Mouse (Mus musculus) hindbrain, embryonic 16.5 days (tissue): ENCODE results near the gene Ciart. TPM values are rescaled to one million over a fixed set of nuclear protein-coding genes. Genes with fewer than 3 reads are reported as not detected.

ENCODE experiments used
- ATAC-seq: fragments of 200-750 bp; cut with Nextera tagmentation; 2 replicates; pipeline ENCODE4 v1.8.0; 2017; ENCODE audit warnings: moderate TSS enrichment, moderate library complexity
- H3K27ac ChIP-seq: fragments of 300-500 bp; sonication (generic); 2 replicates; pipeline ENCODE4 v1.5.1; 2014; ENCODE audit warnings: low read depth, mild to moderate bottlenecking, control low read depth, low read length, moderate library complexity
- H3K27me3 ChIP-seq: fragments of 300-500 bp; sonication (generic); replicated peaks from 2 replicates; pipeline ENCODE4 v1.6.1; 2014; ENCODE audit warnings: low read length; ENCODE audit not compliant: control insufficient read depth, insufficient read depth
- H3K36me3 ChIP-seq: fragments of 300-500 bp; sonication (generic); 2 replicates; pipeline ENCODE4 v1.6.1; 2014; ENCODE audit warnings: mild to moderate bottlenecking, low read length, moderate library complexity, mixed read lengths; ENCODE audit not compliant: control insufficient read depth, insufficient read depth
- H3K4me1 ChIP-seq: fragments of 300-500 bp; sonication (generic); 2 replicates; pipeline ENCODE4 v1.6.1; 2014; ENCODE audit warnings: low read depth, low read length; ENCODE audit not compliant: control insufficient read depth, insufficient read depth
- H3K4me2 ChIP-seq: fragments of 300-500 bp; sonication (generic); 2 replicates; pipeline ENCODE4 v1.6.1; 2014; ENCODE audit warnings: mild to moderate bottlenecking, low read length, control low read depth, moderate library complexity
- H3K4me3 ChIP-seq: fragments of 300-500 bp; sonication (generic); 2 replicates; pipeline ENCODE4 v1.5.1; 2014; ENCODE audit warnings: mild to moderate bottlenecking, low read length, control low read depth, moderate library complexity
- H3K9ac ChIP-seq: fragments of 300-500 bp; sonication (generic); 2 replicates; pipeline ENCODE4 v1.6.1; 2014; ENCODE audit warnings: low read depth, mild to moderate bottlenecking, control low read depth, low read length, moderate library complexity
- H3K9me3 ChIP-seq: fragments of 300-500 bp; sonication (generic); 2 replicates; pipeline ENCODE4 v1.6.1; 2014; ENCODE audit warnings: mild to moderate bottlenecking, low read length, moderate library complexity; ENCODE audit not compliant: control insufficient read depth
- WGBS: fragments of 180-500 bp; shearing (Covaris S2); extraction: QIAGEN DNeasy Blood & Tissue Kit; methylation state at CpG from one replicate; pipeline ENCODE4 v1.1.7; 2014; 5-methylcytosine and 5-hydroxymethylcytosine counted together
- polyA plus RNA-seq: library from polyadenylated mRNA; unstranded; fragments of >200 nt; fragmentation: Nextera tagmentation; extraction: Ambion mirVana; gene quantifications from 2 replicates; pipeline ENCODE4 v1.2.1, GENCODE M21; 2015

The Ciart gene
- polyA plus RNA-seq, 1 experiment from 2014 or later = 6.1 TPM

GRCm38 (mm10) chr3:95872048-95872447 lies 10.0 kb downstream of the Ciart start:
- peak overlapping the region; percentile 24; the same call in 1 of the 2 replicates for H3K9ac ChIP-seq
- no peaks in the 10 kb centered on the region for H3K27me3 ChIP-seq
- no peak overlapping the region for H3K27ac ChIP-seq
- ATAC-seq = no peak
- H3K4me1 ChIP-seq = peaks cover 12% of the 10 kb centered on the region
- no peaks in the 10 kb centered on the region for H3K9me3 ChIP-seq
- peak overlapping the region; percentile 66 for H3K4me3 ChIP-seq
- H3K4me2 ChIP-seq = peak overlapping the region; percentile 79
- H3K36me3 ChIP-seq = 0 out of 2 replicates have a peak, but pooled peaks cover 3% of the 10 kb centered on the region
- WGBS = 75% methylated on average over 7 of the region's 7 CpGs

- H3K4me1 ChIP-seq = peaks cover 12% of the 10 kb centered on the region
- H3K27me3 ChIP-seq = no peaks in the 10 kb centered on the region
- H3K36me3 ChIP-seq = 0 out of 2 replicates have a peak, but pooled peaks cover 3% of the 10 kb centered on the region
- peak within 1 kb of the TSS; percentile 79 for H3K4me2 ChIP-seq
- peak; percentile 97 for ATAC-seq
- H3K9ac ChIP-seq = peak within 1 kb of the TSS; percentile 75
- peak within 1 kb of the TSS; percentile 66 for H3K4me3 ChIP-seq
- peak within 1 kb of the TSS; percentile 29 for H3K27ac ChIP-seq
- H3K9me3 ChIP-seq = no peaks in the 10 kb centered on the region
- under 1% methylated on average over 33 of the region's 33 CpGs for WGBS
These were observed 10.6 kb downstream of the Ciart start, which contains the start of gene Mrps21 for GRCm38 (mm10) chr3:95871392-95871867. TSS of gene Mrps21 (minus strand) at chr3:95871519.

- H3K27me3 ChIP-seq = no peaks in the 10 kb centered on the region
- peaks cover 12% of the 10 kb centered on the region for H3K4me1 ChIP-seq
- H3K9ac ChIP-seq = peak overlapping the region; percentile 75
- H3K27ac ChIP-seq = peak overlapping the region; percentile 29
- H3K4me2 ChIP-seq = peak overlapping the region; percentile 79
- H3K36me3 ChIP-seq = 0 out of 2 replicates have a peak, but pooled peaks cover 3% of the 10 kb centered on the region
- WGBS = 8% methylated on average over 15 of the region's 15 CpGs
- ATAC-seq = peak; percentile 59
- H3K9me3 ChIP-seq = no peaks in the 10 kb centered on the region
- H3K4me3 ChIP-seq = peak overlapping the region; percentile 66
These were observed 11.1 kb downstream of the Ciart start for GRCm38 (mm10) chr3:95870976-95871375.

- Histone ChIP-seq H3K9ac (no peak overlapping the region), H3K4me2 (no peak overlapping the region), H3K4me1 (peaks cover 10% of the 10 kb centered on the region), H3K27ac (no peak overlapping the region), H3K9me3 (no peaks in the 10 kb centered on the region), H3K36me3 (peaks cover 6% of the 10 kb centered on the region; the same call in 1 of the 2 replicates), H3K27me3 (no peaks in the 10 kb centered on the region), H3K4me3 (no peak overlapping the region)
- ATAC-seq = no peak
- WGBS = 93% methylated on average over 2 of the region's 2 CpGs
These were observed 14.6 kb downstream of the Ciart start for GRCm38 (mm10) chr3:95867408-95867807.

- no peak overlapping the region for H3K4me3 ChIP-seq
- peaks cover 5% of the 10 kb centered on the region for H3K4me1 ChIP-seq
- peaks cover 6% of the 10 kb centered on the region; the same call in 1 of the 2 replicates for H3K36me3 ChIP-seq
- no peak overlapping the region for H3K27ac ChIP-seq
- no peak for ATAC-seq
- WGBS = 90% methylated on average over 5 of the region's 5 CpGs
- no peaks in the 10 kb centered on the region for H3K27me3 ChIP-seq
- H3K4me2 ChIP-seq = no peak overlapping the region
- no peaks in the 10 kb centered on the region for H3K9me3 ChIP-seq
- no peak overlapping the region for H3K9ac ChIP-seq
These were observed 16.0 kb downstream of the Ciart start for GRCm38 (mm10) chr3:95866071-95866470.

GRCm38 (mm10) chr3:95865571-95865970 lies 16.5 kb downstream of the Ciart start:
- Histone ChIP-seq H3K27me3 (no peaks in the 10 kb centered on the region), H3K27ac (no peak overlapping the region), H3K4me3 (no peak overlapping the region), H3K9me3 (no peaks in the 10 kb centered on the region), H3K4me1 (peaks cover 3% of the 10 kb centered on the region), H3K4me2 (no peak overlapping the region), H3K9ac (no peak overlapping the region), H3K36me3 (peaks cover 6% of the 10 kb centered on the region; the same call in 1 of the 2 replicates)
- 89% methylated on average over 20 of the region's 20 CpGs for WGBS
- ATAC-seq = no peak

- Histone ChIP-seq H3K36me3 (peaks cover 6% of the 10 kb centered on the region; the same call in 1 of the 2 replicates), H3K27me3 (no peaks in the 10 kb centered on the region), H3K27ac (no peak overlapping the region), H3K4me2 (no peak overlapping the region), H3K9me3 (no peaks in the 10 kb centered on the region), H3K9ac (no peak overlapping the region), H3K4me1 (no peaks in the 10 kb centered on the region), H3K4me3 (no peak overlapping the region)
- WGBS = 87% methylated on average over 5 of the region's 5 CpGs
- no peak for ATAC-seq
These were observed 17.0 kb downstream of the Ciart start for GRCm38 (mm10) chr3:95865050-95865449.

- no peak overlapping the region for H3K4me2 ChIP-seq
- 86% methylated on average over 7 of the region's 7 CpGs for WGBS
- H3K4me3 ChIP-seq = no peak overlapping the region
- no peak for ATAC-seq
- H3K27me3 ChIP-seq = no peaks in the 10 kb centered on the region
- peaks cover 4% of the 10 kb centered on the region; the same call in 1 of the 2 replicates for H3K36me3 ChIP-seq
- H3K9me3 ChIP-seq = no peaks in the 10 kb centered on the region
- H3K9ac ChIP-seq = no peak overlapping the region
- no peaks in the 10 kb centered on the region for H3K4me1 ChIP-seq
- H3K27ac ChIP-seq = no peak overlapping the region
These were observed 18.5 kb downstream of the Ciart start for GRCm38 (mm10) chr3:95863578-95863977.

- Histone ChIP-seq H3K9me3 (no peaks in the 10 kb centered on the region), H3K9ac (no peak overlapping the region), H3K27ac (no peak overlapping the region), H3K4me2 (no peak overlapping the region), H3K36me3 (peaks cover 4% of the 10 kb centered on the region; the same call in 1 of the 2 replicates), H3K4me1 (no peaks in the 10 kb centered on the region), H3K27me3 (no peaks in the 10 kb centered on the region), H3K4me3 (no peak overlapping the region)
- 0 out of 2 replicates have a peak, but pooled peaks have one; percentile 63 for ATAC-seq
- WGBS = 35% methylated on average over 2 of the region's 2 CpGs
These were observed 20.3 kb downstream of the Ciart start for GRCm38 (mm10) chr3:95861796-95862195.
